Mouse (Mus musculus) heart, adult 11 months (tissue): ENCODE data around the gene Atg10.

Experiments
- DNase-seq: peaks from one replicate; pipeline ENCODE4 v3.0.0; 2022

Gene Atg10

DNA sequence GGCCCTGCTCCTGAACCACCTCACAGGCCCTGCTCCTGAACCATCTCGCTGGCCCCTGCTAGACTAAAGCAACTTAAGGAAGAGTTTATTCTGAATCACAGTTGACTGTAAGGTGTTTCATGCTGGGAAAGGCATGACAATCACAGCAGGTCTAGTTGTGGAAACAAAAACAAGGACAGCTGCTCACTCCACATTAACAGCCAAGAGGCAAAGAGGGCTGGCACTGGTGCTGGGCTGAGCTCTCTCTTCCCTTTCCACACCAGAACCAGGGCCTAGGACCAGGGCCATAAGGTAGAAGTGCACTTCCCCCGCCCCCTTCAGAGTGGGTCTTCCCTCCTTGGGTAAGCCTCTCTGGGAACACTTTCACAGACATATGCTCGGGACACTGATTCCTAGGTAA is 48.4 kb downstream of the Atg10 start:
- peak; percentile 70 for DNase-seq

DNA sequence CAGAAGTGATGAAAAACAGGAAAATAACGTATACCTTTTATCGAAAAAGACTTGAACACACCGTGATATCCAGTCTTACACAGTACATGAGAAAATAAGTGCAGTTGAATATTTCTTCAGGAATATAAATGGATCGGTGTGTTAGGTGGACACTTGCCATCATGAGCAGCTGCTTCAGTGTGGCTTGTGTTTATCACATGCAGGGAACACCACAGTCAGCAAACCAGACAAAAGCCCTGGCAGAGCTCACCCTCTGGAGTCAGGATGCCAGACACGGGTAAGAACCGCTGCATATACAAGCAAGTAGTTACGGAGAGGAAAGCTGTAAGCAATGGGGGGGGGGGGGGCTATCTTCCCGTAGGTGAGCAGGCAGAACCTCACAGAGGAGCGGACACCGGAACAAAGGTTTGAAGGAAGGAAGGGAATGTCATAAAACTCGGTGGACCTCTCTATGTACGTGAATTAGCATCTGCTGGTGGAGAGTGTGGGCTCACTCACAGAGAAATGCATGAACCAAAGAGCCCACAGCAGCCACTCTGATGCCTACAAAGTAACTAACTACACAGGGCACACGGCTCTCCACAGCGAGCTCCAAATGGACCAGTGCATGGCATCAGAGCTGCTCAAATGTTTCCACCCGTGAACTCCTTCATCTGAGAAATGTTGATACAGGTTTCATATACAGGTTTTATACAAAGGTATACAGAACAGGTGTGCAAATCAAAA is 51.8 kb downstream of the Atg10 start:
- peak; percentile 93 for DNase-seq

DNA sequence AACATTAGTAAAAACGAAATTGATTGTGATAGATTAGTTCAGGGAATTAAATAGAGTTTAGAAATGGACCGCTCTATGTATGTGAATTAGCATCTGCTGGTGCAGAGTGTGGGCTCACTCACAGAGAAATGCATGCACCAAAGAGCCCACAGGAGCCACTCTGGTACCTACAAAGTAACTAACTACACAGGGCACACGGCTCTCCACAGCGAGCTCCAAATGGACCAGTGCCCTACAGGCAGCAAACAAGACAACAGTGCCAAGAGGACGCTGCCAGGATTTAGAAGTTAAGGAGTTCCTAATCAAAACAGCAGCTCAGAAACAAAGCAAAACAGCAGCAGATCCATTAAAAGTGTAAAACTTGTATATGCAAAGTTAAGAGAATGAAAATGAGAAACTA is 52.6 kb downstream of the Atg10 start:
- DNase-seq, result peak; percentile 80

DNA sequence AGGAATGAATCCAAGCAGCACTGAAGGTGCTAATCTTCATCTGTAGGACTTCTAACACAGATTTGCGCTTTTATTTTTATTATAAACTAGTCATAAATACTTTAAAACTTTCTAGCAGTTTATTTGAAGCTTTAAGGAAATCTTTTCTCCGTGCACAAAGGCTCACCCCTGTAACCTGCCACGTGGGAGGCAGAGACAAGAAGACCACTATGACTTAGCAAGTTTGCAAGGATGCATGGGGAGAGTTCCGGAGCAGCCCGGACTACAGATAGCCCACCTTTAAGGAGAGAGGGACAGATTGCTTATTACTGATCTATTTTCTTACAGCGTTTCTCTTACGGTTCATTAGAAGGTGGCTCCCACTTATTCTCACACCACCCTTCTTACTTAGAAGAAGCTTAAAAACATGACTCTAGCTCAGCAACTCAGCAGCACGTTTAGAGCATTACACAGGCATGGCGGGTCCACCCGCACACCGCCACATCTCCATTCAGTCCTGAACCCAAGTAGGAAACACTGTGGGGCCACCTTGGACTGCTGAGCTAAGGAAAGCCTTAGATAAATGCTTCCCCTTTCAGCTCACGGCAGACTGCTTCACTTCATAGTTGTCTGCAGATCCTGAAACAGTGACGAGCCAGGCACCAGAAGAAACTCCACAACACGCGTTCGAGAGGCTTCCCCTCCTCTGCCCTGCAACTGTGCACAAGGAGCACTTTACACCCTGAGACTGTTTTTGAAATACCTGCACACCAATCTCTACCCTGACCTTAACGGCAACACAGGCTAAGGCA is 54.0 kb downstream of the Atg10 start:
- peak; percentile 68 for DNase-seq

DNA sequence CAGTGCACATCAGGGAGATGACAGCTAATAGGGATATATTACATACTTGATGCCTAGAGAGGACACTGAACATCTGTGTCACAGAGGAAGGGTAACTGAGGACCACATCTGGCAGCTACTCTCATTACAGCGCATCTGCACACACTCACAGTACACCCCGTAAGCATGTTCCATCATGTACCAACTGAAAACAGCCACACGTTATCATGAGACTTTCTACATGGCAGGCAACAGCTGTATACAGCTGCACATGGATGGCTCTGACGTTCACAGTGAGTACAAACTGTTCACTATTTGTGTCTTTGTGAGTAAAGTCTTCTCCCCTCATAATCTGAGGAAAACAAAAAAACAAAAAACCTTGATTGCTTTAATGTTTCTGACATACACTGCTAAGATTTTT is 55.3 kb downstream of the Atg10 start:
- DNase-seq, result peak; percentile 88

DNA sequence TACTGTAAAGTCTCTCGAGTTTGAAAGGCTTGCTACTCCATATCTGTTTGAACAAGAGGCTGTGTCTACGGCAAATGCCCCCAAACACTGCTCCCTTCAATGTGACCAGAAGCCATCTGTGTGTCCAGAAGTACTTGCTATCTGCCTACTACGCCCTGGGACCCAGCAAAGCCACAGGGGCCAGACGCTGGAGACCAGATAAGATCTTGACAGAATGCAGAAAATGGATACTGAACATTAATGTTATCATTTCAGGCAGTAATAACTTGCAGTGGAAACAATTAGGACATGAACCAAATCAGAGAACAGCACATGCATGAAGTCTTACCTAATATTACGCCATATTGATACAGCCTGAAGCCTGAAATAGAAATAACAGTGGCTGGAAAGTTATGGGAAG is 56.2 kb downstream of the Atg10 start:
- DNase-seq, result peak; percentile 82

DNA sequence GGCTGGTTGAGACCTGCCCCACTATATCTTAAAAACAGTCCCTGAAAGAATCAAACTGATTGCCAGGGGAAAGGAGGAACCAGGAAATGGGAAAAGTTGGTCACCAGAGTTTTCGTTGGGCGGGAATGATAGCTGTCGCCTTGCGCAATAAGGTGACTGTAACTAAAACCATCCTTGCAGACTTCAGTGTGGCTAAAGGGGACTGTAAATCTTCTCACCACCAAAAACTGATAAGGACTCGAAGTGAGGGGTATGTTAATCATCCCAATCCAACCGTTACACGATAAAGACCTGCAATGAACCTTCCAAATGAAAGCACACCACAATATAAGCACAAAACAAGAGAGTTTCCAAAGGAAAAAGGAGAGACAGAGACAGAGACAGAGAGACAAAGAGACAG is 57.5 kb downstream of the Atg10 start:
- DNase-seq, result no peak

DNA sequence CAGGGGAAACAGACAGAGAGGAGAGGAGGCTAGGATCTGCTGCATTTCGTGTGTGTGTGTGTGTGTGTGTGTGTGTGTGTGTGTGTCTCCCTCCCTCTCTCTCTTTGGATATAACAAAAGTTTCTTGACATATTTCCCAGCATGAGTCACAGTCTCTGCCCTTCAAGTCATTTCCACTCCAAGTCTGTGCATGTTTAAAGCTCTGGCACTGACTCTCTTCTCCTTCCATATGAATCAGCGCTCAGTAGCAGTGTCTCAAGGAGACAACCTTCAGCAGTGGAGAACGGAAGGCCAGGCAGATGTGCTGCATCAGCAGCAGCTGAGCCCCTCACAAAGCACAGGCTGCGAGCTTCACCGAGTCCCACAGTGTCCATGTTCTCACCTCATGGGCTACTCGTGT is 58.6 kb downstream of the Atg10 start:
- peak; percentile 84 for DNase-seq

DNA sequence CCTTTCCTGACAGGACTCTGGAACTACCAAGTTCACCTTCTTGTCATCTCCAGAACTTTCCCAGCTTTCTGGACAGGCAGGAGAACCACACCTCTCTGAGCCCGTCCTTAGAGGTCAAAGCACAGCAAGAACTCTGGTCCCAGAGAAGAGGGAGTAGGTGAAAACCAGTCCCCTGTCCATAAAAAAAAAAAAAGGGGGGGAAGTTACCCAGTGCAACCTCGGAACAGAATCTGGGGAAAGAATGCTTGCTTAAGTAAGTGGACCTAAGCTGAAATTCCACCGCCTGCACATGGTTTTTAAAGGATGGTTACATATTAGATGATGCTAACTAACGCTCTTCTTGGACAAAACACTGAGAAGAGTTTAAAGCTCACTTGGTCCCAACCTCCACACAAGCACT is 60.5 kb downstream of the Atg10 start:
- no peak for DNase-seq

DNA sequence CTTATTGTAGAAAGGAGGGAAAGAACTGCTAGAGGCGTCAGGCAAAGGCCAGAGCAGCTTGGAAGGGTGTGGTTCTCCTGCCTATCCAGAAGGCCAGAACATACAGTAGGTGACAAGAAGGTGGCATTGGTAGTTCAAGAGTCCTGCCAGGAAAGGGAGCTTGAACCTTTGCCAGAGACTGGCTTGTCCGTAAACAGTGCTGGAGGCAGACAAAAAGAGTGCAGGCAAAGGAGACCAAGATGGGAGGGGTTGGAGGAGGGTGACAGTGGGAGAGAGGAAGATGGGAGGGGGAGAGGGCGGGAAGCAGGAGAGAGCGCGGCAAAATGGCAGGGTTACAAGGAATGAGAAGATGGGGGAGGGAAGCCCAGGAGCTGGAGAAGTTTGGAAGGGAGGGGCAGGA is 61.3 kb downstream of the Atg10 start:
- DNase-seq, result peak; percentile 73

DNA sequence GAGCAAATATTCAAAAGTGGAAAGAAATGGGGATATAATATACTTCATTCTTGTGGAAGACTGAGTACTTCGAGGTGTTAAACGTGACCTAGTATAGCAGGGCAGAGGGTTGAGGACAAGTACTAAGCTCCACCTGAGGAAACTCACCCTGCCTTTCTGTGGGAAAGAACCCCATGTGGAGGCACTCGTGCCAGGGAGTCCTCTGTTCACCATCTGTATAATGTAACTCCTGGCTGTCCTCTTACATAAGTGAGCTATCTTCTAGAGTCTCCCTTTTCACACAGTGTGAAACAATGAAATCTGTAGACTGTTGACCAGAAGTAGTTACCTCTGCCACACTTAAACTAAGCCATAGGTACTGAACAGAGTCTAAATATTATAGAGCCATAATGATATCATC is 63.2 kb downstream of the Atg10 start:
- DNase-seq, result peak; percentile 64

DNA sequence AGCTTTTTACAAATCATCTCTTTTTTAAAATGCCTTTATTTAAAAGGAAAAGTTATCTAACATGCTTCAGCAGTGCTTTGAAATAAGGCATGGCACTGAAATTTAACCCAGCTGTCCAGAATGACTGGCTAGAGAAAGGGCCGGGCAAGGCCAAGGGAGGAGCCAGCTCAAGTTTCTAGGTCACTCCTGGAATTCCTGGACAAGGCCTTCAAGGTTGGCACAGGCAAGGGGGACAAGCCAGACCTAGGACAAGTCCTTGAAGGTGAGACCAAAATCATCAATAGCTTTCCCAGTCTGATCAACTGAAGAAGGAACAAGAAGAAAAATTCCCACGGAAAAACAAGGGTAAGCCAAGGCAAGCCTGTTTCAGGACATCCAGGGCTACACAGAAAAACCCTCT is 63.9 kb downstream of the Atg10 start:
- peak; percentile 81 for DNase-seq

DNA sequence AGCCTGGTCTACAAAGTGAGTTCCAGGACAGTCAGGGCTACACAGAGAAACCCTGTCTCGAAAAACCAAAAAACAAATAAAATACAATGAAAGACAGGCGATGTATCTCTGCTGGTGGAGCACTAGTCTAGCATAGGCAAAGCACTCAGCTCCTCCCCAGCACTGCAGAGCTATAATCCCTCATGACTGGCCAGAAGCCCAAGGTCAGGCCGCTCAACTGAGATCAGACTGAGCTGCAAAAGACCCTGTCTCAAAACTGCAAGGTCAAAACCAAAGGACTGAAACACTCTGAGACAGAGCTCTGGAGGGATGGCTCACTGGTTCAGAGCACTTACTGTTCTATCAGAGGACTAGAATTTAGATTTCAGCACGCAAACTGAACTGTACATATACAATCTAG is 65.8 kb downstream of the Atg10 start:
- DNase-seq, result peak; percentile 50

DNA sequence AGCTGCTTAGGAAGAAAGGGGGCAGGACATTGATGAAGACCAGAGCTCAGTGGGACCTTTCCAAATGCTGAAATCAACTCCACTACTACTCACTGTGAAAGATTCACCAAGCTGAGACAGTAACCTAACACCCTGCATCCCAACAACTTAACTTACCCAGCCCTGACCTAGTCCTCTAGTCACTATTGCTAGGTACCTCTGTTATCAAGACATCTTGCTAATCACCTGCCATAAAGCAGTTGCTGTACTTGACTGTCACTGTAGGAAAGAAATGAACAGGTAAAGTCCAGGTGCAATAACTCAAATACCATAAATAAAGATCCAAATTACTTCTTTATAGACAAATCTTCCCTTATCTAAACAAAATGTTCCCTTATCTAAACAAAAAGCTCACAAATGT is 66.3 kb downstream of the Atg10 start:
- peak; percentile 61 for DNase-seq

DNA sequence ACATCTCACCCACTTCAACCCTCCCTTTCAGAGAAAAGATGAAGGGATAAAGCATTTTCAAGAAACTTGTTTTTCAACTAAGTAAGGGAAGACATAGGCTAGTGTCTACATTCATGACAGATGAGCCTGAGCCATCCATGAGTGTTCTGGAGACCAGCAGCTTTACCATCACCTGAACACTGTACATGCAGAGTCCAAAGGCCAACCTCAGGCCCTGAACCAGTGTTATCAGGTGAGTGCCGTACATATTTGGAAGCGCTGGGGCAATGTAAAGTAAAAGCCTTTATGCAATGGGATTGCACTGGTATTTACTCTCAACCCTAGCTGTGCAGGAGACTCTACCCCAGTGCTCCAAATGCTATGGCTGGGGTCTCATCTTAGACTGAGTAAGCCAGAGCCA is 66.8 kb downstream of the Atg10 start:
- no peak for DNase-seq

DNA sequence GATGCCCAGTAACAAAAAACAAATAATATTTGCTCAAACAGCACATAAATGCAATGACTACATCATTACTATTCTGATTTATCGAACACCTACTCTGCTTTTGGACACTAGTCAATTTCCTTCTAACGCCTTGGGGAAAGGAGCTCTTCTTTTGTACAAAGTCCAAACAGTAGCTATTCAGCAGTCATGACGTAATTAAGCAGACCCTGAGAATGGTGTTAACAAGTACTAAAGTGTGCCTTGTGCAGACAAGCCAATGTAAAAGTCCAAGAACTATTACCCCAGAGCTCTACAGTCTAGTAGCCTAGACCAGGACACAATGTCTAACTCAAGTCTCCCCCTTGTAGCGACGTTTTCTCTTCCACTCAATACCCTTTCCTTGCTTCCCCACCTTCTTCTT is 67.5 kb downstream of the Atg10 start:
- peak; percentile 30 for DNase-seq

DNA sequence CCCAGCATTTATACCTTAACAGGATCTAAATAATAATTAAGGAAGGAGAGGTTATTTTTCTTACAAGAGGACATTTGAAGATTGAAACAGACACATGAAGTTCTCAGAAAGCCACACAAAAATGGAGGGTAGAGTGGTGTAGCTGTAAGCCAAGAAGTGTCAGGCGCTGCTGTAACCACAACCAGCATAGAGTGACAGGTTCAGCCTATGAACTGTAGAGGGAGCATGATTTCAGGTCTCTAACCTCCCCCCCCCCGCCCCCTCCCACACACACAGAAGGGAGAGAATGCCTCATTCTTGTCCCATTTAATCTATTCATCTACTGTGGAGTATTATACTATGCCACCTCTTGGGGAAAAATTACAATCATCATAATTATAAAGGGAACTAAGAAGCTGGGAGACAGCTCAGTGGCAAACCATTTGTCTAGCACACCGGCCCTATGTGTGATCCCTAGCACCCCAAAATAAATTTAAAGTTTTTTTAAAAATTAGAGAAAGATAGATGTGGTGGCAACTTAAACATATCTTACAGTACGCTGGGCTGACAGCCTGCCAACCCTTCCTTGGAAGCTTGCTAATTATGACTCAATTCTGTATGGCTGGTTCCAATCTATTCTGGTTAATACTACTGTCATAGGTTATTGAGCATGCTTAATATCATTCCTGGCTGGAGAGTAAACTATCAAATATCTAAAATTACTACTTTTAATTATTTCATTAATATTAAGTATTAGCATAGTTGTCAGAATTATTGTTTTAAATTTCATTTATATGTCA is 68.2 kb downstream of the Atg10 start:
- peak; percentile 31 for DNase-seq

DNA sequence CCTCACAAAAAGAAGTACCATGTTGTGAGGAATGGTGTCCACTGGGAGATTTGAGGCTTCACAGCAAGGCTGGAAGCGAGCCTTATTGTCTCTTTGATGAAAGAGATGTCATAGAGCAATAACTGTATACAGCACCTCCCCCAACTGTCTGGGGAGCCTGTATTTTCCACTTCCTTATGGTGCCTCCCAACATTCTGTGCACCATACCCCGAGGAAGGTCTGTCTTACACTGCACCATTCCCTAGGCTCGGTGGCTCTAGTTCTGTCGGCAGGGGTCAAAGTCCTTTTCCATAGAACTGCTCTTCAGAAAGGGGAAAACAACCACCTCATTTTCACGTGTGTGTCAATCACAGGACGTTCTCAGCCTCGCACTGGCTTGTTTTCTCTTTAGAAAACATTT is 69.1 kb downstream of the Atg10 start:
- no peak for DNase-seq

DNA sequence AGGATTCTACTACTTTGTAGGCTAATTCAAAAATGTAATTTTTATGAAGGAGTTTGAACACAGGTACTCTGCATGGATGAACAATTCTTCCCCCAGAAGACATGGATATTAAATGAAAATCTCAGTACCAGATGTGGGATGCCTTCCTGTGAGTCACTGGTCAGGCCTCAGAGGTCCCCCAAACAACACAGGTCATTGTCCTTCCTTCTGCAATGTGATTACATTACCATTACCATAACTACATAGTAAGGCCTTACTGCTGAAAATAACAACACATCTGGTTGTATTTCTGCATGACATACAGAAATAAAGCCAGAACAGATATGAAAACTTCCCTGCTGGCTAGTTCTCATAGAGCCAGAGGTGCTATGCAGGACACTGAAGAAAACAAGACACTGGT is 87.4 kb downstream of the Atg10 start:
- no peak for DNase-seq

DNA sequence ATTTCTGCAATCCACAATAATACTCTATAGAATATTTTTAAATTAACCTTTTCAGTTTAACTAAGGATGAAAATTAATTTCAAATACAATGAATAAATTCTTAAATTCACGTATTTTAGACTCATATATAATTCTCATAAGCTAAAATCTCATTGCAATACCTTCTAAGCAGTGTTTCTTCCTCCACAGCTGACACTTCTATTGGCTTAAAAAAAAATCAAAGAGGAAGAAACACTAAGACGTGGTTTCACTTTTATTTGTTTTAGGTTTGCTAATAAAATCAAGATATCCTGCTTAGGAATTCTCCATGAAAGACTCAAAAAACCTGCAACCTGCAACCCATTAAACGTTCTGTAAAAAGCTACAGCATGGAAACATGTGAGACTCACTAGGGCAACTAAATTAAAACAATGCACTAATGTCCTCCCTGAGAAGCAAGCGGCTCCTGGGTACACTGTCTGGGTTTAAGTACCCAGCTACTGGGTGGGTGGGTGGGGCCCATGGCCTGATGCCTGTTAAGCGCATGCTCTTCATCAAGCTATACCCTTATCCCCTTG is 90.4 kb downstream of the Atg10 start:
- DNase-seq, result no peak

DNA sequence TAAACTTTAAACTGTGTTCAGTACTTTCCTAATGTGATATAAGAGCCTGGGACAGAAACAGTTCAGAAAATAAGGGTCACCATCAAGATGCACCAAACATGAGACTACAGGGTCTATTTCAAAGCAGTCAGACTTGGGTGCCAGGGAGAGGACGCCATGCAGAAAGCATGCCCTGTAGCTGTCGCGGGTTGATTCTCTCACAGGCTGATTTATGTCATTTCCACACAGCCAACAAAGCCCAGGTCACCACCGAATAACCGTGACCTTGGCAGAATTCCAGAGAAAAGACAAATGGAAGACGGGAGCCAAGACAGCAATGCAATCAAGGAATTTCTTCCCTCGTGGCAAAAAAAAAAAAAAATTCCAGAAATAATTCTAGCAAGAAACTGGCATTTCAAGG is 94.7 kb downstream of the Atg10 start:
- DNase-seq, result no peak

DNA sequence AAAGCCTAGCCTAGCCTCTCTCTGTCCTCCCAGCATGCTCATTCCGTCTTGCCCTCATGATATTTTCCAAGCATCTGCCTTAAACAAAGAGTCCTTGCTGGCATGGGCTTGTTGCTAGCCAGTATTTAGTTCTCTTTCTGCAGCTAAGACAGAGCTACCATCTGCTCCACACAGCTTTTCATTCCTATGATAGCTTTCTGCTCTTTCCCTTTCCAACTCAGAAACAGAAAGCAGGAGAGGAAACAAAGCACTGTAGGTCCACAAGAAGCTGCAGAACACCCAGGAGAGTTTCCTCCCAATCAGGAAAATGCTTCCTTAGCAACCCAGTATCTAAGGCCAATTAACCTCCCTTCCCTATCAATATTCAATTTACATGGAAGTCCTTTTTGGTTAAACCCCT is 95.2 kb downstream of the Atg10 start:
- no peak for DNase-seq

DNA sequence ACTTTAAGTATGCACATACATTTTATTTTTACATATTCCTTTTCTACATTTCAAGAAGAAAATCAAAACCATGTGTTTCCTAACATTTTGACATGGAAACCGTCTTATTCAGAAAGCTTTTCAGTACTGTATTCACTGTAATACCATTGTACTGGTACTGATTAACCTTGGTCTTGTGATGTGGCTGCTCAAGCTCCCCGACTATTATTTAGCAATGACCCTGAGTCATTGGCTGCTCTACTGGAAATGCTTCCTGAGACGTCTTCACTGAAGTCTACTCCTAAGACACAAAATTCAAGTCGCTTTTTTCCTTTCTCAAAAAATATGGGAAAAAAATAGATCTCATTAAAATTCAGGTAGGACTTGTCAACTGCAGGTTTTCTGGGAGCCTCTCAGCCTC is 105.6 kb downstream of the Atg10 start:
- DNase-seq, result no peak

DNA sequence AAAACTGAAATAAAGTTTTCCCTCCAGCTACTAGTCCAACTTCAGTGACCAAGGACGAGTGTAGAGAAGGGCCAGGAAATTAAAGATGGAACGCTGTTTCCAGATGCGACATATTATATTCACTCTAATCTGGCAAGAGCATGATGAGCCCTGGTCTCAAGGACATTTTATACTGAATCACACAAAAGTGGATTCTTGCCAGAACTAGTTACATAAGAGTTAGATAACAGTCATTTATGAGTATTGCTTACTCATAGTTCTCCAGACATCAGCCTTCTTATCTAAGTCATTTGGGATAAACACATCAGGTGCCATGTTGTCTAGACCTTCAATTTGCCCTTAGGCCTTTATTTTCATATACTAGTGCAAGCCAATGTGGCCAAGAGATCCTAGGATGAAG is 108.9 kb downstream of the Atg10 start:
- no peak for DNase-seq
